Mouse (Mus musculus): ENCODE data around the gene Bmx. TPM values are rescaled to one million over a fixed set of nuclear protein-coding genes. Genes with fewer than 3 reads are reported as not detected.
A peak's percentile ranks its signal among the peaks of the same experiment; 100 is the strongest.

Gene Bmx
- polyA plus RNA-seq, 1 experiment from 2014 or later, result 0.20 TPM

DNA sequence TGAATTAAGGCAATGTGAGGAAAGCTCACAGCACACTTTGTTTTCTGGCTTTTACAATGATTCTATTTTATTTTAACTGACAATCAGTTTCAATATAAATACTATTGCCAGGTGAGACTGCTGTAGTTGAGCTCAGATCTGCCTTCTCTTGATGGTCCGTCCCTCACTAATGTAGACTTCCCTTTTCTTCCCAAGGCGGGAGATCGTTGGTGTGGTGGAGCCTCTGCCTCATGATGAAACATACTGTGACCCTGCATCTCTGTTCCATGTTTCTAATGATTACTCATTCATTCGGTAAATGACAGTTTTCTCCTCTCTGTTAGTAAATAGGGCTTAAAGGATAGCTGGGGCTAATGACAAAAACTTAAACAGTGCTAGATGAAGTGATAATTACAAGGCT is 84.1 kb downstream of the Bmx start:
- Histone ChIP-seq H3K36me3 (no peaks in the 10 kb centered on the region), H3K4me1 (no peaks in the 10 kb centered on the region), H3K4me3 (no peak overlapping the region), H3K4me2 (no peak overlapping the region), H3K27ac (no peak overlapping the region), H3K27me3 (replicated peaks) (peaks cover 10% of the 10 kb centered on the region; the same call in 1 of the 2 replicates), H3K9ac (no peak overlapping the region), H3K9me3 (replicated peaks) (no peaks in the 10 kb centered on the region)
- no peak for ATAC-seq
- 66% methylated on average over 4 of the region's 4 CpGs for WGBS (ENCODE audit: insufficient replicate concordance)

DNA sequence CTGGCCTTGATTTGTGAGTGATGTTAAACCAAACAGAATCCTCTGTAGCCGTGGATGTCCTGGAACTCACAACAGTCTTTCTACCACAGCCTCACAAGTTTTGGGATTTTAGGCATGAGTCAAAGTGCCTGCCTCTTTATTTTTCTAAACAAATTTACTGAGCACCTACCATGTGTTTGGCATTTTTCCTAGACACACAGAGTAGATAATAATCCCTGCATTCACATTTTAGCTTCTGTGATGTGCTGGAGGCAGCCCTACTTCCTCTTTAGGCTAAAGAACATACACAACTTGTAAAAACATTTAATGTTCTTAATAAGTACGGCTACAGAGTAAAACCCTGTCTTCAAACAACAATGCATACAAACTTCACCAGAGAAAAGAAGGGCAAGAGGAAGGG is 87.0 kb downstream of the Bmx start:
- no peak for ATAC-seq
- H3K27me3 ChIP-seq (replicated peaks), result peaks cover 10% of the 10 kb centered on the region; the same call in 1 of the 2 replicates

GRCm38 (mm10) chrX:164164681-164165080 is 93.3 kb downstream of the Bmx start:
- no peaks in the 10 kb centered on the region; the same call in 1 of the 2 replicates for H3K4me1 ChIP-seq
- no peak overlapping the region for H3K4me3 ChIP-seq
- 35% methylated on average over 1 of the region's 1 CpGs for WGBS (ENCODE audit: insufficient replicate concordance)
- peaks cover 11% of the 10 kb centered on the region; the same call in 1 of the 2 replicates for H3K27me3 ChIP-seq (replicated peaks)
- no peak overlapping the region for H3K9ac ChIP-seq
- ATAC-seq, result peak; percentile 89
- no peaks in the 10 kb centered on the region for H3K36me3 ChIP-seq
- no peak overlapping the region for H3K4me2 ChIP-seq
- no peak overlapping the region for H3K27ac ChIP-seq
- H3K9me3 ChIP-seq (replicated peaks), result no peaks in the 10 kb centered on the region

More for the DNA sequence above, 87.0 kb downstream of the Bmx start:
- H3K36me3 ChIP-seq, result no peaks in the 10 kb centered on the region
- H3K27ac ChIP-seq, result no peak overlapping the region
- H3K9ac ChIP-seq, result no peak overlapping the region
- no peaks in the 10 kb centered on the region for H3K9me3 ChIP-seq (replicated peaks)
- H3K4me1 ChIP-seq, result no peaks in the 10 kb centered on the region
- WGBS (ENCODE audit: insufficient replicate concordance), result 49% methylated on average over 2 of the region's 2 CpGs
- no peak overlapping the region for H3K4me2 ChIP-seq
- no peak overlapping the region for H3K4me3 ChIP-seq

- no peak overlapping the region for H3K9ac ChIP-seq
- WGBS (ENCODE audit: insufficient replicate concordance), result 62% methylated on average over 5 of the region's 5 CpGs
- H3K9me3 ChIP-seq (replicated peaks), result no peaks in the 10 kb centered on the region
- no peak overlapping the region for H3K27ac ChIP-seq
- H3K36me3 ChIP-seq, result no peaks in the 10 kb centered on the region
- H3K4me2 ChIP-seq, result no peak overlapping the region
- ATAC-seq, result no peak
- no peaks in the 10 kb centered on the region for H3K4me1 ChIP-seq
- no peak overlapping the region for H3K4me3 ChIP-seq
- 0 out of 2 replicates have a peak, but pooled peaks cover 1% of the 10 kb centered on the region for H3K27me3 ChIP-seq (replicated peaks)
Observed at GRCm38 (mm10) chrX:164154594-164154993, 103.4 kb downstream of the Bmx start.

DNA sequence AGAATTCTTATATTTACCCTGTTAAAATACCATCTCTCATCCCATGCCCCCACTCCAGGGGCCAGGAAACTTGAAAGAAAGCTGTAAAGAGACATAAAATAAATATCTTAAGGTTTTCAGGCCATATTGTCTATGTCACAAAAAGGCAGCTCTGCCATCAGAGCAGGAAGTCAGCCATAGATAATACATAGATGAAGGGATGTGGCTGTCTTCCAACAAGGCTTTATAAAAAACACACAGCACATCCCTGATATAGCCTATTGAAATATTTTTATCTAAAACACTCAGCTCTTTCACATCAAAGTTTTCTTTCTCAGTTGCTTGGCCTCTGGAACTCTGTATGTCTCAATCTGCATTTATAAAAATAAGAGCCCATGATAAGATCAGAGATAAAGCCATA is 104.4 kb downstream of the Bmx start:
- H3K4me2 ChIP-seq, result no peak overlapping the region
- H3K27ac ChIP-seq, result no peak overlapping the region
- no peak for ATAC-seq
- no peaks in the 10 kb centered on the region for H3K4me1 ChIP-seq
- no peaks in the 10 kb centered on the region for H3K9me3 ChIP-seq (replicated peaks)
- no peak overlapping the region for H3K9ac ChIP-seq
- H3K36me3 ChIP-seq, result no peaks in the 10 kb centered on the region
- no peak overlapping the region for H3K4me3 ChIP-seq
- H3K27me3 ChIP-seq (replicated peaks), result no peaks in the 10 kb centered on the region

- Histone ChIP-seq H3K9me3 (replicated peaks) (no peaks in the 10 kb centered on the region), H3K36me3 (no peaks in the 10 kb centered on the region), H3K27me3 (replicated peaks) (no peaks in the 10 kb centered on the region), H3K9ac (no peak overlapping the region), H3K4me2 (no peak overlapping the region), H3K4me3 (no peak overlapping the region), H3K4me1 (no peaks in the 10 kb centered on the region), H3K27ac (no peak overlapping the region)
- ATAC-seq, result no peak
- 61% methylated on average over 2 of the region's 2 CpGs for WGBS (ENCODE audit: insufficient replicate concordance)
Observed at GRCm38 (mm10) chrX:164152703-164153102, 105.3 kb downstream of the Bmx start.

DNA sequence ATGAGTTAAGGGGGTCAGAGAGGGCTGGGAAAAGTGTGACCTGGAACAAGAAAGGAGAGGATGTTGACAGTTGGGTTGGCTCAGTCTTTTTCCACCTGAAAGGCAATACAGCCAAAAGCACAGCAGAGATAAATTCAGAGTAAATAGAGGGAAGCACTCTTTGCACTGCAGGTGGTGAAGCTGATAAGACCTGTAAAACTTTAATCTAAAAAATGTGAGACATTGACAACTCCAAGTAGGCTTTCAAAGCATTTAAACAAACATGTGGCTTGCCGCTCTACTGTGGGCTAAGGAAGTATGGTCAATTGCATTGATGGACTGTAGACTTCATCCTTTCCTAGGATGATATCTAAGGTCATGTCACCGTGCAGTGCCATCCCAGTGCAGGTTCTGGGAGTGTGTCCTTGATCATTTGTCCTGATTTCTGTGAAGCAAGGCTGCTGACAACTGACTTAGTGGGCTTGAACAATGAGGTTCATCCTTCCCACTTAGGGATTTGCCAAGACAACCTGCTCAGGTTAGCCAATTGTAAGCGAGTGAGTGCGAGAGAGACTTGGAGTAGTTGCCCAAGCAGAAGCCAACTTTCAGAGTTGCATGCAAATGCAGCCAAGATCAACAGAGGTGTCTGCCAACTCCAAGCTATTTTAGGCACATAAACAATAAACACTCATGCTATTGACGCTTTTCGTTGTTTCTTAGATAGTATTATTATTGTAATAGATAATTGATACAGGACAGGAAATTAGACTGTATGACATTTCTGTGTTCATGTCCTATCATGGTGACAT is 112.3 kb downstream of the Bmx start:
- Histone ChIP-seq H3K27me3 (replicated peaks) (0 out of 2 replicates have a peak, but pooled peaks cover 3% of the 10 kb centered on the region), H3K9me3 (replicated peaks) (no peaks in the 10 kb centered on the region), H3K27ac (peak overlapping the region; percentile 53; the same call in 1 of the 2 replicates), H3K9ac (no peak overlapping the region), H3K4me1 (peaks cover 12% of the 10 kb centered on the region; the same call in 1 of the 2 replicates), H3K36me3 (no peaks in the 10 kb centered on the region), H3K4me2 (0 out of 2 replicates have a peak overlapping the region, but pooled peaks have one; percentile 11), H3K4me3 (no peak overlapping the region)
- peak; percentile 91 for ATAC-seq
- WGBS (ENCODE audit: insufficient replicate concordance), result 61% methylated on average over 6 of the region's 6 CpGs

Other genes starting within 250 kb of the Bmx start
- gene Car5b, start 230.2 kb downstream of the Bmx start, polyA plus RNA-seq (2016; fragmentation: Nextera tagmentation; extraction: Ambion mirVana), result 0.14 and 0.22 TPM in 2 replicates
- gene Siah1b, start 181.7 kb downstream of the Bmx start, polyA plus RNA-seq (2016; fragmentation: Nextera tagmentation; extraction: Ambion mirVana), result 23.3 and 24.8 TPM in 2 replicates
- gene Cltrn, start 169.4 kb downstream of the Bmx start, polyA plus RNA-seq (2016; fragmentation: Nextera tagmentation; extraction: Ambion mirVana), result 0.24 and 0.63 TPM in 2 replicates
- not detected in 2 replicates for gene Ace2, start 118.9 kb downstream of the Bmx start, polyA plus RNA-seq (2016; fragmentation: Nextera tagmentation; extraction: Ambion mirVana)
- 18.8 and 19.8 TPM in 2 replicates for gene Pir, start 11.2 kb upstream of the Bmx start, polyA plus RNA-seq (2016; fragmentation: Nextera tagmentation; extraction: Ambion mirVana)
- gene Vegfd, start 115.2 kb upstream of the Bmx start, polyA plus RNA-seq (2016; fragmentation: Nextera tagmentation; extraction: Ambion mirVana), result 1.0 and 1.2 TPM in 2 replicates
- gene Piga, start 161.6 kb upstream of the Bmx start, polyA plus RNA-seq (2016; fragmentation: Nextera tagmentation; extraction: Ambion mirVana), result 20.6 and 22.2 TPM in 2 replicates
- gene Asb11, start 178.8 kb upstream of the Bmx start, polyA plus RNA-seq (2016; fragmentation: Nextera tagmentation; extraction: Ambion mirVana), result not detected in 2 replicates
- gene Asb9, start 248.1 kb upstream of the Bmx start, polyA plus RNA-seq (2016; fragmentation: Nextera tagmentation; extraction: Ambion mirVana), result not detected in 2 replicates